Mouse (Mus musculus): ENCODE measurements around the gene Cpn2. TPM values are rescaled to one million over a fixed set of nuclear protein-coding genes. Genes with fewer than 3 reads are reported as not detected.

Cpn2 gene
- polyA plus RNA-seq, 1 experiment from 2014 or later: not detected

GRCm38 (mm10) chr16:30235577-30235976 is 31.7 kb downstream of the Cpn2 start:
- Histone ChIP-seq H3K27me3 (peaks cover 34% of the 10 kb centered on the region), H3K9me3 (no peaks in the 10 kb centered on the region), H3K9ac (replicated peaks) (no peak overlapping the region), H3K4me3 (replicated peaks) (no peak overlapping the region), H3K36me3 (no peaks in the 10 kb centered on the region), H3K4me1 (replicated peaks) (peaks cover 56% of the 10 kb centered on the region), H3K4me2 (peak overlapping the region; percentile 56), H3K27ac (peak overlapping the region; percentile 87)
- ATAC-seq (ENCODE audit: insufficient number of reproducible peaks, insufficient read depth, low FRiP score, low TSS enrichment, low read depth): no peak
- WGBS: 35% methylated on average over 2 of the region's 2 CpGs

- Histone ChIP-seq H3K36me3 (no peaks in the 10 kb centered on the region), H3K4me1 (replicated peaks) (peaks cover 56% of the 10 kb centered on the region), H3K27me3 (peaks cover 34% of the 10 kb centered on the region), H3K4me2 (no peak overlapping the region), H3K9ac (replicated peaks) (no peak overlapping the region), H3K4me3 (replicated peaks) (no peak overlapping the region), H3K9me3 (no peaks in the 10 kb centered on the region), H3K27ac (no peak overlapping the region)
- 36% methylated on average over 12 of the region's 12 CpGs for WGBS
- no peak for ATAC-seq (ENCODE audit: insufficient number of reproducible peaks, insufficient read depth, low FRiP score, low TSS enrichment, low read depth)
These were observed 32.4 kb downstream of the Cpn2 start for GRCm38 (mm10) chr16:30234636-30235546.

- H3K9me3 ChIP-seq: no peaks in the 10 kb centered on the region
- H3K27ac ChIP-seq: no peak overlapping the region
- no peak for ATAC-seq (ENCODE audit: insufficient number of reproducible peaks, insufficient read depth, low FRiP score, low TSS enrichment, low read depth)
- H3K9ac ChIP-seq (replicated peaks): no peak overlapping the region
- H3K4me3 ChIP-seq (replicated peaks): no peak overlapping the region
- H3K4me1 ChIP-seq (replicated peaks): peaks cover 56% of the 10 kb centered on the region
- peaks cover 32% of the 10 kb centered on the region for H3K27me3 ChIP-seq
- 31% methylated on average over 8 of the region's 8 CpGs for WGBS
- H3K36me3 ChIP-seq: no peaks in the 10 kb centered on the region
- H3K4me2 ChIP-seq: no peak overlapping the region
These were observed 33.2 kb downstream of the Cpn2 start for GRCm38 (mm10) chr16:30234077-30234476.

DNA sequence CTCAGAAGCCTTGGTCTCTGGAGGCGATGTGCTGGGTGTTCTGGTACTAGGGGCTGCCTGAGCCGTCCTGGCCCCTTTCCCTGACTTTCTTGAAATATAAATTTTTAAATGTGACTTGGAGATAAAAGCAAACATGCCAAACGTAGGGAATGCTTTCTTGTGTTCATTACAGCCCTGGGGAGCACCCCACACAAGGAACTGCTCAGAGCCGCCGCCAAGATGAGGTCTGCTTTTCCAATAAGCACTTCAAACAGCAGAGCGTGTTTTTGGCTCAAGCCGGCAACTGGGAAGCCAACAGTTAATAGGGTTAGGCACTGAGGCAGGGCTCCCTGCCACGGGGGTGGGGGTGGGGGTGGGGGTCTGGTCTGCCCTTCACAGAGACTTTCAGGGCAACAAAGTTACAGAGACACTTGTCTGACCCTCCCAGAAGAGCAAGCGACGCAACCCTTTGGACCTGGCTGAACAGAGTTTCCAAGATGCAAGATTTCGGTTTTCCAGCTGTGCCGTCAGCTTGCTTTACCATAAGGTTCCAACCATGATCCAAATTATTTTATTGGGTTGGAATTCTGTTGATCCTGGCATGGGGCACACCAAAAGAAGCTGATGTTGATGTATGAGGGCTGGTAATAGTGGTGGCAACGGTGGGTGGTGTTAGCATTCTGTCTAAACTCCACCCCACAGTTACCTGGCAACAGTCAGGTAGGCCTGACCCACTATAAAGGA is 35.3 kb downstream of the Cpn2 start:
- 14% methylated on average over 13 of the region's 13 CpGs for WGBS
- H3K9me3 ChIP-seq: no peaks in the 10 kb centered on the region
- H3K9ac ChIP-seq (replicated peaks): no peak overlapping the region; the same call in 1 of the 2 replicates
- H3K36me3 ChIP-seq: no peaks in the 10 kb centered on the region
- peaks cover 14% of the 10 kb centered on the region for H3K27me3 ChIP-seq
- peak; percentile 27; the same call in 1 of the 2 replicates for ATAC-seq (ENCODE audit: insufficient number of reproducible peaks, insufficient read depth, low FRiP score, low TSS enrichment, low read depth)
- no peak overlapping the region for H3K4me3 ChIP-seq (replicated peaks)
- peak overlapping the region; percentile 82 for H3K27ac ChIP-seq
- peaks cover 64% of the 10 kb centered on the region for H3K4me1 ChIP-seq (replicated peaks)
- H3K4me2 ChIP-seq: peak overlapping the region; percentile 24

DNA sequence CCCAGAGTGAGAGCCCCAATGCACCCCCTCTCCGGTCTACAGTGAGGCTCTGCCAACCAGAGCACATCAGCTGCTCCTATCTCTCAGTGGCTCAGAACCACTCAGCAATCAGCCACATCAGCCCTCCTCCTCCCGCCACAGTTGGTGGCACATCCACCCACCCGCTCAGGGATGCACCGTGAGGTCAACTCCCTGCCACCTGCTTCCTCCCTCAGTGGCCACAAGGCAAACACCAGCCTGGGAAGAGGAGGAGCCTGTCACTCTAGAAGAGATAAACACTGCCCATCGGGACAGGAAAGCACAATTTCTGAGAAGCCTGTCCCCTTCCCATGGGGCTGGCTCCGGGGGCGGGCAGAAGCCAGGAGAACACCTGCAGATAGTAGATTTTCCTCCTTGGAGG is 39.9 kb downstream of the Cpn2 start:
- no peak; the same call in 1 of the 2 replicates for ATAC-seq (ENCODE audit: insufficient number of reproducible peaks, insufficient read depth, low FRiP score, low TSS enrichment, low read depth)
- H3K27me3 ChIP-seq: no peaks in the 10 kb centered on the region; the same call in 1 of the 2 replicates
- H3K4me2 ChIP-seq: no peak overlapping the region
- H3K9ac ChIP-seq (replicated peaks): no peak overlapping the region
- no peak overlapping the region for H3K27ac ChIP-seq
- H3K4me1 ChIP-seq (replicated peaks): peaks cover 22% of the 10 kb centered on the region
- H3K9me3 ChIP-seq: no peaks in the 10 kb centered on the region
- no peak overlapping the region for H3K4me3 ChIP-seq (replicated peaks)
- 61% methylated on average over 7 of the region's 7 CpGs for WGBS
- H3K36me3 ChIP-seq: no peaks in the 10 kb centered on the region

DNA sequence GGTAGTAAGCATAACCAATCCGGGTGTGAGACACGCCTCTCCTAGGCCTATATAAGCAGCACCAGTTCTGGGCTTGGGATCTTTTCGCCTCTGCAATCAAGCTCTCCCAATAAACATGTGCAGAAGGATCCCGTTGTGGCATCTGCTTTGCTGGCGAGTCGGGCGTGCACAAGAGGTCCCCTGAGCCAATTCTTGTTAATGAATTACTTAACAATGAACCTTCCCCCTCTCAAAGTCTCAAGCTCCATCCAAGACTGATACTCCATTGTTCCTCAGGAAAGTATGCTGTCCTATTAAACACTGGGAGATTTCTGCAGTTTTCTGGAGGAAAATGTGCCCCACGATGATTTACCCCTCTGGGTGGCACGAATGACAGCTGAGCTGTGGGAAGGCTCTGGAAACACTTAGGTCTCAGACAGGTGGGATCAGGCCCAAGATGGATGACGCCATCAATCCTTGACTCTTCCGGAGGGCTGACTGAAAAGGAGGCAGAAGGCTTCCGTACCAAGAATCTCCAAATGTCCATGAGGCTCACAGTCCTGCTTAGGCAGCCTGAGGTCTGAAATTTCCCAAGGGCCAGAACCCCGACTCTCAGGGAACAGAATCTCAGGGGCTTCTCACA is 46.0 kb downstream of the Cpn2 start:
- no peaks in the 10 kb centered on the region for H3K9me3 ChIP-seq
- no peak overlapping the region for H3K4me3 ChIP-seq (replicated peaks)
- peaks cover 10% of the 10 kb centered on the region for H3K4me1 ChIP-seq (replicated peaks)
- no peaks in the 10 kb centered on the region for H3K36me3 ChIP-seq
- no peak for ATAC-seq (ENCODE audit: insufficient number of reproducible peaks, insufficient read depth, low FRiP score, low TSS enrichment, low read depth)
- peaks cover 4% of the 10 kb centered on the region for H3K27me3 ChIP-seq
- H3K4me2 ChIP-seq: no peak overlapping the region
- WGBS: 63% methylated on average over 13 of the region's 13 CpGs
- no peak overlapping the region for H3K9ac ChIP-seq (replicated peaks)
- H3K27ac ChIP-seq: no peak overlapping the region

GRCm38 (mm10) chr16:30215811-30216210 is 51.5 kb downstream of the Cpn2 start:
- ATAC-seq (ENCODE audit: insufficient number of reproducible peaks, insufficient read depth, low FRiP score, low TSS enrichment, low read depth): no peak
- Histone ChIP-seq H3K4me3 (replicated peaks) (no peak overlapping the region), H3K36me3 (no peaks in the 10 kb centered on the region), H3K4me2 (no peak overlapping the region), H3K9me3 (no peaks in the 10 kb centered on the region), H3K27me3 (peaks cover 4% of the 10 kb centered on the region; the same call in 1 of the 2 replicates), H3K4me1 (replicated peaks) (peaks cover 18% of the 10 kb centered on the region), H3K9ac (replicated peaks) (no peak overlapping the region; the same call in 1 of the 2 replicates), H3K27ac (no peak overlapping the region)
- WGBS: 26% methylated on average over 2 of the region's 2 CpGs

DNA sequence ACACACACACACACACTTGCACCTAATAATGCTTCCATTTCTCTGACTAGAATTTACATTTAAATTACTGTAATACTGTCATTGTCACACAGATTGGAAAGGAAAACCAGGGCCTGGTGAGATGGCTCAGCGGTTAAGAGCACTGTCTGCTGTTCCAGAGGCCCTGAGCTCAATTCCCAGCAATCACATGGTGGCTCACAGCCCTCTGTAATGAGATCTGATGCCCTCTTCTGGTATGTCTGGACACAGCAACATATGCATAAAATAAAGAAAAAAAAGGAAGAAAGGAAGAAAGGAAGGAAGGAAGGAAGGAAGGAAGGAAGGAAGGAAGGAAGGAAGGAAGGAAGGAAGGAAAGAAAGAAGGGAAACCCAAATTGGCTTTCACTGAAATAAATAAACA is 53.7 kb downstream of the Cpn2 start:
- H3K9me3 ChIP-seq: peaks cover 6% of the 10 kb centered on the region; the same call in 1 of the 2 replicates
- WGBS: 74% methylated on average over 1 of the region's 1 CpGs
- H3K9ac ChIP-seq (replicated peaks): no peak overlapping the region
- peaks cover 18% of the 10 kb centered on the region for H3K4me1 ChIP-seq (replicated peaks)
- H3K4me2 ChIP-seq: no peak overlapping the region
- ATAC-seq (ENCODE audit: insufficient number of reproducible peaks, insufficient read depth, low FRiP score, low TSS enrichment, low read depth): no peak
- no peak overlapping the region for H3K27ac ChIP-seq
- 0 out of 2 replicates have a peak, but pooled peaks cover under 1% of the 10 kb centered on the region for H3K27me3 ChIP-seq
- no peaks in the 10 kb centered on the region for H3K36me3 ChIP-seq
- no peak overlapping the region for H3K4me3 ChIP-seq (replicated peaks)

- Histone ChIP-seq H3K9me3 (peaks cover 6% of the 10 kb centered on the region; the same call in 1 of the 2 replicates), H3K27me3 (no peaks in the 10 kb centered on the region), H3K4me1 (replicated peaks) (peaks cover 13% of the 10 kb centered on the region), H3K36me3 (no peaks in the 10 kb centered on the region), H3K27ac (no peak overlapping the region), H3K4me2 (no peak overlapping the region), H3K9ac (replicated peaks) (no peak overlapping the region), H3K4me3 (replicated peaks) (no peak overlapping the region)
- no peak for ATAC-seq (ENCODE audit: insufficient number of reproducible peaks, insufficient read depth, low FRiP score, low TSS enrichment, low read depth)
- 73% methylated on average over 3 of the region's 3 CpGs for WGBS
These were observed 55.3 kb downstream of the Cpn2 start for GRCm38 (mm10) chr16:30212035-30212434.

DNA sequence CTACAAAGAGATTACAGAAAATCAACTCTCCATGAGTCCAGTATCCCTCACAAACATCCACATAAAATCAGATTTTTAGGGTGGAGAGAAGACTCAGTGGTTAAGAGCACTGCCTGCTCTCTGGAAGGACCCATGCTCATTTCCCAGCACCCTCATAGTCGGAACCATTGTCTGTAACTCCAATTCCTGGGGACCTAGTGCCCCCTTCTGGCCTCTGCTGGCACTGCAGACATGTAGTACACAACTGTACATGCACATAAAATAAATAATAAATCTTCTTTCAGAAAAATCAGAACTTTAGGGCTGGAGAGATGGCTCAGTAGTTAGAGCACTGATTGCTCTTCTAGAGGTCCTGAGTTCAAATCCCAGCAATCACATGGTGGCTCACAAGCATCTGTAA is 58.0 kb downstream of the Cpn2 start:
- 97% methylated on average over 1 of the region's 1 CpGs for WGBS
- Histone ChIP-seq H3K9me3 (peaks cover 6% of the 10 kb centered on the region; the same call in 1 of the 2 replicates), H3K4me3 (replicated peaks) (no peak overlapping the region), H3K27ac (no peak overlapping the region), H3K9ac (replicated peaks) (no peak overlapping the region), H3K27me3 (no peaks in the 10 kb centered on the region), H3K4me2 (no peak overlapping the region), H3K36me3 (no peaks in the 10 kb centered on the region), H3K4me1 (replicated peaks) (peaks cover 18% of the 10 kb centered on the region)
- no peak for ATAC-seq (ENCODE audit: insufficient number of reproducible peaks, insufficient read depth, low FRiP score, low TSS enrichment, low read depth)

DNA sequence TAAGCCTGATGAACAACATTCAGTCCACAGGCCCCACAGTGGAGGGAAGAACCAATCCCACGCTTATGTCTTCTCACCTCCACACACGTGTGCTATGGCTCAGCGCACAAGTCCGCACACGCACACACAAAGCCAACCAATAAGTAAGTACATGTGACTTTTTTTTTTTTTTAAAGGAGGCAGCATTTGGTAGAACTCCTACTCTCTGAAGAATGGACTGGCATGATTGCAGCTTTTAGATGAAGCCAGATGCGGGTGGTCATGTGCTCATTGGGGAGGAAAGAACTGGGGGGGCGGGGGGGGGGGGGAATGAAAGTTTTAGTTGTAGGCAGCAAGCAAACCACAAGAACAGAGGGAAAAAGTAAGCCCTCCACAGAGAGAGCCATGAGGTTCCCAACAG is 59.3 kb downstream of the Cpn2 start:
- H3K4me1 ChIP-seq (replicated peaks): peaks cover 20% of the 10 kb centered on the region
- ATAC-seq (ENCODE audit: insufficient number of reproducible peaks, insufficient read depth, low FRiP score, low TSS enrichment, low read depth): no peak
- H3K9ac ChIP-seq (replicated peaks): no peak overlapping the region
- peaks cover 6% of the 10 kb centered on the region; the same call in 1 of the 2 replicates for H3K9me3 ChIP-seq
- H3K4me3 ChIP-seq (replicated peaks): no peak overlapping the region
- 88% methylated on average over 7 of the region's 7 CpGs for WGBS
- no peaks in the 10 kb centered on the region for H3K36me3 ChIP-seq
- no peak overlapping the region for H3K4me2 ChIP-seq
- no peaks in the 10 kb centered on the region for H3K27me3 ChIP-seq
- H3K27ac ChIP-seq: no peak overlapping the region

Measured in limb, embryonic 12.5 days (tissue).